Mouse (Mus musculus) intestine, embryonic 14.5 days (tissue): Measurements from ENCODE around the gene Snn. TPM values are rescaled to one million over a fixed set of nuclear protein-coding genes. Genes with fewer than 3 reads are reported as not detected.

Source experiments
- ATAC-seq: fragments of 200-750 bp; cut with Nextera tagmentation; replicated peaks from 2 replicates; pipeline ENCODE4 v1.8.0; 2017; ENCODE audit warnings: low read depth, moderate number of reproducible peaks, moderate TSS enrichment, moderate library complexity; ENCODE audit not compliant: low FRiP score, low TSS enrichment
- DNase-seq: peaks from one replicate; pipeline ENCODE4 v3.0.0-alpha.2; 2018; ENCODE audit warnings: low spot score
- H3K27ac ChIP-seq: fragments of 300-500 bp; sonication (generic); 2 replicates; pipeline ENCODE4 v1.5.1; 2014; ENCODE audit warnings: low read depth, mild to moderate bottlenecking, control low read depth
- H3K27me3 ChIP-seq: fragments of 300-500 bp; sonication (generic); replicated peaks from 2 replicates; pipeline ENCODE4 v1.6.1; 2014; ENCODE audit warnings: low read length, control low read depth; ENCODE audit not compliant: control insufficient read depth, insufficient read depth
- H3K36me3 ChIP-seq: fragments of 300-500 bp; sonication (generic); 2 replicates; pipeline ENCODE4 v1.6.1; 2014; ENCODE audit warnings: low read length, control low read depth; ENCODE audit not compliant: control insufficient read depth, insufficient read depth
- H3K4me1 ChIP-seq: fragments of 300-500 bp; sonication (generic); replicated peaks from 2 replicates; pipeline ENCODE4 v1.6.1; 2014; ENCODE audit warnings: low read length, control low read depth, mixed read lengths; ENCODE audit not compliant: control insufficient read depth, insufficient read depth
- H3K4me2 ChIP-seq: fragments of 300-500 bp; sonication (generic); 2 replicates; pipeline ENCODE4 v1.6.1; 2014; ENCODE audit warnings: low read length
- H3K4me3 ChIP-seq: fragments of 300-500 bp; sonication (generic); 2 replicates; pipeline ENCODE4 v1.5.1; 2014; ENCODE audit warnings: low read depth, low read length, control low read depth, mixed read lengths
- H3K9ac ChIP-seq: fragments of 300-500 bp; sonication (generic); 2 replicates; pipeline ENCODE4 v1.6.1; 2014; ENCODE audit warnings: mild to moderate bottlenecking, low read length
- H3K9me3 ChIP-seq: fragments of 300-500 bp; sonication (generic); 2 replicates; pipeline ENCODE4 v1.6.1; 2016; ENCODE audit warnings: low read length, control low read depth; ENCODE audit not compliant: control insufficient read depth
- WGBS: fragments of 180-500 bp; shearing (Covaris S2); extraction: QIAGEN DNeasy Blood & Tissue Kit; methylation state at CpG from one replicate; pipeline ENCODE4 v1.1.7; 2014; 5-methylcytosine and 5-hydroxymethylcytosine counted together
- polyA plus RNA-seq: library from polyadenylated mRNA; unstranded; fragments of >200 nt; fragmentation: Nextera tagmentation; extraction: Ambion mirVana; gene quantifications from 2 replicates; pipeline ENCODE4 v1.2.1, GENCODE M21; 2014

The Snn gene
- polyA plus RNA-seq, 1 experiment from 2014 or later = 33.7 TPM

- ATAC-seq (no peak), DNase-seq (no peak)
- H3K27ac ChIP-seq = peak overlapping the region; percentile 54; the same call in 1 of the 2 replicates
- H3K9me3 ChIP-seq = no peaks in the 10 kb centered on the region
- peaks cover 38% of the 10 kb centered on the region for H3K4me1 ChIP-seq
- H3K9ac ChIP-seq = 0 out of 2 replicates have a peak overlapping the region, but pooled peaks have one; percentile 3
- no peaks in the 10 kb centered on the region for H3K27me3 ChIP-seq
- WGBS = 59% methylated on average over 6 of the region's 6 CpGs
- peaks cover 40% of the 10 kb centered on the region for H3K36me3 ChIP-seq
- H3K4me3 ChIP-seq = no peak overlapping the region
- H3K4me2 ChIP-seq = peak overlapping the region; percentile 13
Observed at GRCm38 (mm10) chr16:11069271-11069670, 8.5 kb downstream of the Snn start.

DNA sequence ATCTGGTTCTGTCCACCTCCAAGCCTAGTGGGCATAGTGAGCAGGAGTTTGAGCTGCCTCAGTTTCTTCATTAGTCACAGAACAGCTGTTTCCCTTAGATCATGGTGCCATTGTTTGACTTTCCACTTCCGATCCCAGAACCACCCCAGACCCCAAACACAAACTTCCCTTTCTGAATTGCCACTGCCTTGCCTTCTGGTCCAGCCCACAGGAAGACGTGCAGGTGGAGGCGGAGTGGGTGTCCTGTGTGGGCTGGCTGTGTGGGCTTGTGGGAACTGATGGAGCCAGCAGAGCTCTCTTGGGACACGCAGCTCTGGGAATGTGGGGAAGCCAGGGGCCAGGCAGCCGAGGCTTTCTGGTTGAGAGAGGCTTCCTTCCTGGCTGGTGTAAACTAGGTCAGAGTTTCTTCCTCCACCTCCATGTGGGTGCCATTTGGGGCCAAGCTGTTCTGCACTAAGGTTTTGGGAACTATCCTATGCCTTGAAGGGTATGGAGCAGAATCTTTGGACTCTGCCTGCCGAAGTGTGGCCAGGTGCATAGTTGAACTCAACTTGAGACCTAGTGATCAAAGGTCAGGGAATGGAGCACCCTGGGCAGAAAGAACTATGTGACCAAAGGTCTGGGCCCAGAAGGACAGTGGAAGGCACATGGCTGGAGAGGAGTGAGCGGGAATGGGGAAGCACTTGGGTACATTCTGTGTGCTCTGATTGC lies 9.1 kb downstream of the Snn start:
- 53% methylated on average over 7 of the region's 7 CpGs for WGBS
- H3K9ac ChIP-seq = 0 out of 2 replicates have a peak overlapping the region, but pooled peaks have one; percentile 3
- peaks cover 38% of the 10 kb centered on the region for H3K4me1 ChIP-seq
- peaks cover 46% of the 10 kb centered on the region for H3K36me3 ChIP-seq
- H3K27ac ChIP-seq = peak overlapping the region; percentile 54; the same call in 1 of the 2 replicates
- peak overlapping the region; percentile 12; the same call in 1 of the 2 replicates for H3K4me2 ChIP-seq
- no peaks in the 10 kb centered on the region for H3K9me3 ChIP-seq
- DNase-seq (no peak), ATAC-seq (no peak)
- no peak overlapping the region for H3K4me3 ChIP-seq
- no peaks in the 10 kb centered on the region for H3K27me3 ChIP-seq

DNA sequence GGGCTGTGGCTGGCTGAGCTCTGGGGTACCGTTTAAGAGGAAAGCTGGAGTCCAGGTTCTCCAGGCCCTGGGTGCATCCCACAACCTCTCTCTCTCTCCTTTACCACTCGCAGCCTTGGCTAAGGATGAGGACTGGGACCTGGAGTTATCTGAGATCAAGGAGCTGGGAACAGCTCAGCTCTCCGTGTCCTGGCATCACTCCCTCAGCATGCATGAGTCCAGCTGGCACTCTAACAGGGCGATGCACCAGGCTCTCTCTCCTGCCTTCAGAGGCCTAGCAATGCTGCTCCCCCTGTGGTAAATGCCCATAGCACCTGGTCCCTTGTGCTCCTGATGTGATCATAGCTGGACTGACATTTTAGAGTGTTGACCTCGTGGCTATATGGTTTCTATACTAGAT lies 10.4 kb downstream of the Snn start:
- H3K4me1 ChIP-seq = peaks cover 30% of the 10 kb centered on the region
- DNase-seq (no peak), ATAC-seq (no peak)
- peaks cover 58% of the 10 kb centered on the region for H3K36me3 ChIP-seq
- H3K4me3 ChIP-seq = no peak overlapping the region
- H3K4me2 ChIP-seq = no peak overlapping the region
- H3K9me3 ChIP-seq = no peaks in the 10 kb centered on the region
- no peak overlapping the region for H3K9ac ChIP-seq
- H3K27ac ChIP-seq = no peak overlapping the region
- no peaks in the 10 kb centered on the region for H3K27me3 ChIP-seq
- 81% methylated on average over 5 of the region's 5 CpGs for WGBS

GRCm38 (mm10) chr16:11071887-11072286 lies 11.1 kb downstream of the Snn start:
- H3K4me3 ChIP-seq = no peak overlapping the region
- WGBS = 89% methylated on average over 4 of the region's 4 CpGs
- ATAC-seq (no peak), DNase-seq (no peak)
- H3K9ac ChIP-seq = no peak overlapping the region
- H3K9me3 ChIP-seq = no peaks in the 10 kb centered on the region
- H3K36me3 ChIP-seq = peaks cover 61% of the 10 kb centered on the region
- no peak overlapping the region for H3K4me2 ChIP-seq
- no peak overlapping the region for H3K27ac ChIP-seq
- H3K4me1 ChIP-seq = peaks cover 30% of the 10 kb centered on the region
- H3K27me3 ChIP-seq = no peaks in the 10 kb centered on the region

DNA sequence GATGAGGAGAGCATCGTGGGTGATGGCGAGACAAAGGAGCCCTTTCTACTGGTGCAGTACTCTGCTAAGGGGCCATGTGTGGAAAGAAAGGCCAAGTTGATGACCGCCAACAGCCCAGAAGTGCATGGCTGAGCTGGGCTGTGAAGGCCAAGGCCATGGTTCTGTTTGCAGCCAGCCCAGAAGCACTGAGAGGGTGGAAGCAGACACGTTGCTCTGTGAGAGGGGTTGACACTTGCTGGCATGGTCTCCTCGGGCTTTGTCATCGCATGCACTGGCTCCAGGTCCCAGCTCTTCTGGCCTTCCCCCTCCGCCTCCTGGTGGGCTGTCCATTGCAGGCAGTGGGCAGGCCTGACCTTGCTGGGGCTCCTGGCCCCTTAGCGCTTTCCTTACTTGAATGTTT lies 11.7 kb downstream of the Snn start:
- Histone ChIP-seq H3K9ac (no peak overlapping the region), H3K36me3 (peaks cover 66% of the 10 kb centered on the region), H3K9me3 (no peaks in the 10 kb centered on the region), H3K27me3 (no peaks in the 10 kb centered on the region), H3K4me3 (no peak overlapping the region), H3K4me1 (peaks cover 26% of the 10 kb centered on the region), H3K27ac (no peak overlapping the region), H3K4me2 (no peak overlapping the region)
- ATAC-seq (no peak), DNase-seq (no peak)
- WGBS = 85% methylated on average over 8 of the region's 8 CpGs

DNA sequence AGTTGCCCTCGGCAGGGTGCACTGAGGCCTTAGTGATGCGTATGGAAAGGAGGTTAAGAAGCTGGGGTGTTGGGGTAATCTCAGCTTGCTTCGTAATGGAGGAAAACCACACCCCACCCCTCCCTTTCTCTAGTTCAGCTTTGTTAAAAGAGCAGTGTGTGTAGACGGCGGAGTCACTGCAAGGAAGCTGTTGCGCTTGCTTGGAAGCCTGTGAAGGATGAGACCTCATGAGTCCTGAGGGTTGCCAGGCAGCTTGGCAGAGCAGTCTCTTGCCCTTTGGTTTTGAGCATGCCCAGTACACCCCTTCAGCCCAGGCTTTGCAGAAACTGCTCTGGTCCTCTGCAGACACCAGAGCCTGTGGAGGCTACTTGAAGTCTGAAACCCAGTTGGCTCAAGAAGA lies 12.3 kb downstream of the Snn start:
- peaks cover 20% of the 10 kb centered on the region for H3K4me1 ChIP-seq
- no peak for ATAC-seq
- DNase-seq = no peak
- no peaks in the 10 kb centered on the region for H3K9me3 ChIP-seq
- no peak overlapping the region for H3K4me3 ChIP-seq
- no peak overlapping the region for H3K9ac ChIP-seq
- 80% methylated on average over 6 of the region's 6 CpGs for WGBS
- peaks cover 65% of the 10 kb centered on the region for H3K36me3 ChIP-seq
- H3K27me3 ChIP-seq = no peaks in the 10 kb centered on the region
- no peak overlapping the region for H3K27ac ChIP-seq
- no peak overlapping the region for H3K4me2 ChIP-seq

DNA sequence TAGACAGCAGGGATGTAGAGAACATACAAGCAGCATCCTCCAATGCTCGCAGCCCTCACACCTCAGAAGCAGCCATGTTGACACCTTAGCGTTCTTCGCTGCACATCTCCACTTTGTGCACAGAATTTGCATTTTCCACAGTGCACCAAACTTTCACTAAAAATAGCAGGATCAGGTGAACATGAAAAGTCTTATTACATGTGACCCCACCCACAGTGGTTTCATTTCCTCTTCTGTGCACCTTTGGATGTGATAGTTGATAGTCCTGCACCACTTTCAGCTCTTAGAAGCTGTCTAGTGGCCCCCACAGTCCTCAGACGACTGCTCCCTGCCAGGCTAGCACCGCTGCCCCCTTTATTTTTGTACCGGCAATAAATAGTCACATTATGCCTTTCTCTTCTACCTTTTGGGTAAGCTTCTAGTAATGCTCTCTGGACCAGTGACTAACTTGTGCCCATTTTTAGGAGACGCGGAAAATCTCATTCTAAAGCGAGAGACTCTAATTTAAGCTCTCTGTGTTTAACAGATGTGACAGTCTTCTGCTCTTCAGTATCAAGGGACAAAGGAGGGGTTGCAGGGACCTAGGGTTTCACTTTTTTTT lies 17.0 kb downstream of the Snn start:
- no peak overlapping the region for H3K27ac ChIP-seq
- peaks cover 88% of the 10 kb centered on the region for H3K36me3 ChIP-seq
- no peaks in the 10 kb centered on the region for H3K9me3 ChIP-seq
- WGBS = 94% methylated on average over 9 of the region's 9 CpGs
- H3K27me3 ChIP-seq = no peaks in the 10 kb centered on the region
- H3K9ac ChIP-seq = no peak overlapping the region
- H3K4me2 ChIP-seq = no peak overlapping the region
- no peak overlapping the region for H3K4me3 ChIP-seq
- ATAC-seq = no peak
- no peaks in the 10 kb centered on the region for H3K4me1 ChIP-seq
- DNase-seq = no peak

- WGBS = 73% methylated on average over 3 of the region's 3 CpGs
- no peaks in the 10 kb centered on the region for H3K9me3 ChIP-seq
- no peaks in the 10 kb centered on the region for H3K4me1 ChIP-seq
- H3K4me2 ChIP-seq = no peak overlapping the region
- H3K36me3 ChIP-seq = peaks cover 88% of the 10 kb centered on the region
- no peak overlapping the region for H3K9ac ChIP-seq
- no peak overlapping the region for H3K27ac ChIP-seq
- ATAC-seq (no peak), DNase-seq (no peak)
- no peak overlapping the region for H3K4me3 ChIP-seq
- no peaks in the 10 kb centered on the region for H3K27me3 ChIP-seq
Observed at GRCm38 (mm10) chr16:11078216-11078869, 17.6 kb downstream of the Snn start.
